Mouse (Mus musculus) G1E (cell line): ENCODE data around the gene Olfml1. TPM values are rescaled to one million over a fixed set of nuclear protein-coding genes. Genes with fewer than 3 reads are reported as not detected.

Experiments used
- ATAC-seq: 2 replicates; pipeline ENCODE4 v1.8.0; 2016; ENCODE audit warnings: mild to moderate bottlenecking; ENCODE audit not compliant: insufficient number of reproducible peaks, poor library complexity, low FRiP score, severe bottlenecking; ENCODE audit errors: extremely low read depth
- DNase-seq: peaks from one replicate; pipeline ENCODE4 v3.0.0; 2012; ENCODE audit warnings: low spot score
- H3K27me3 ChIP-seq: 2 replicates; pipeline ENCODE4 v1.6.1; 2012; ENCODE audit warnings: mild to moderate bottlenecking, low read length, inconsistent platforms; ENCODE audit not compliant: insufficient read depth
- H3K36me3 ChIP-seq: replicated peaks from 2 replicates; pipeline ENCODE3; 2012; ENCODE audit warnings: mild to moderate bottlenecking, inconsistent platforms
- H3K4me1 ChIP-seq: 2 replicates; pipeline ENCODE4 v1.6.1; 2012; ENCODE audit warnings: low read depth, low read length, inconsistent platforms, mixed read lengths; ENCODE audit not compliant: insufficient read depth
- H3K4me3 ChIP-seq: 2 replicates; pipeline ENCODE4 v1.5.1; 2012; ENCODE audit warnings: low read depth, mild to moderate bottlenecking, inconsistent platforms, low read length, moderate library complexity, mixed read lengths
- H3K9me3 ChIP-seq: replicated peaks from 2 replicates; pipeline ENCODE4 v1.6.1; 2012; ENCODE audit warnings: inconsistent platforms
- CTCF ChIP-seq: IDR thresholded peaks from 2 replicates; pipeline ENCODE4 v1.5.1; 2012; ENCODE audit warnings: low read depth, low read length, inconsistent platforms, mixed read lengths
- GATA1 ChIP-seq: IDR thresholded peaks from 2 replicates; pipeline ENCODE4 v1.6.1; 2012; ENCODE audit warnings: borderline replicate concordance, low read length, inconsistent platforms, mixed read lengths
- GATA2 ChIP-seq: IDR thresholded peaks from 2 replicates; pipeline ENCODE4 v1.6.1; 2012; ENCODE audit warnings: low read depth, low read length, inconsistent platforms, borderline replicate concordance
- POLR2AphosphoS5 ChIP-seq: IDR thresholded peaks from 2 replicates; pipeline ENCODE4 v1.6.1; 2012; ENCODE audit warnings: low read depth, low read length, inconsistent platforms; ENCODE audit not compliant: insufficient replicate concordance
- TAL1 ChIP-seq: conservative IDR thresholded peaks from 2 replicates; pipeline ENCODE4 v1.6.1; 2012; ENCODE audit warnings: low read depth, low read length, inconsistent platforms, mixed read lengths
- polyA plus RNA-seq: library from polyadenylated mRNA; stranded (reverse); fragments of >175 nt; gene quantifications from 2 replicates; pipeline ENCODE4 v1.2.3, GENCODE M21; 2012
- total RNA-seq, 2 experiments: library from RNA; stranded (forward) in 1 of 2; stranded (reverse) in 1 of 2; fragments of 200-1000 nt in 1 of 2; fragments of >200 nt in 1 of 2; fragmentation: Nextera tagmentation in 1 of 2; gene quantifications; 2 replicates each; pipeline ENCODE4 v1.2.3; 2014 to 2017

Olfml1 gene
- total and polyA plus RNA-seq, 3 experiments: not detected

DNA sequence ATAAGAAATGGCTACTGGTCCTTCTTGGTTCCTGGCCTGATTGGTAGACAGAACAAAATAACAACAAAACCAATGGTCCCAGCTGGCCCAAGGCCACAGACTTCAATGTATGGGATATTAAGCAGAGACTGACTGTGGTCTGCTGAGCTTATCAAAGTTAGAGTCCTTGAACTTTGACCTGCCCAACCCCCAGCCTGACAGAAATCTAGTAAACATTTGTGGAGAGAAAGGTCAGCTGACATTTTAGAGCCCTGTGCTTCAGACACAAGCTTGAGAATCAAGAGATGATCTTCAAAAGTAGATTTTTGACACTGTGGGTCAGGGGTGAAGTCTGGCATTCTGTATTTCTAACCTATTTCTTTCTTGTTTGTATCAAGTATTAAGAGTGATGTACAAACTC is 29.5 kb downstream of the Olfml1 start:
- TF ChIP-seq POLR2AphosphoS5: no peak
- no peak for TF ChIP-seq TAL1
- no peak for TF ChIP-seq CTCF
- TF ChIP-seq GATA2: no peak
- no peak for TF ChIP-seq GATA1
- H3K9me3 ChIP-seq: peaks cover 41% of the 10 kb centered on the region
- H3K4me1 ChIP-seq: no peaks in the 10 kb centered on the region
- no peak for DNase-seq
- no peaks in the 10 kb centered on the region for H3K36me3 ChIP-seq
- no peaks in the 10 kb centered on the region for H3K27me3 ChIP-seq
- ATAC-seq: no peak
- H3K4me3 ChIP-seq: no peak overlapping the region

GRCm38 (mm10) chr7:107597956-107598355 is 30.7 kb downstream of the Olfml1 start:
- Histone ChIP-seq H3K4me3 (no peak overlapping the region), H3K36me3 (no peaks in the 10 kb centered on the region), H3K4me1 (no peaks in the 10 kb centered on the region), H3K9me3 (peaks cover 41% of the 10 kb centered on the region), H3K27me3 (no peaks in the 10 kb centered on the region)
- TF ChIP-seq TAL1: no peak
- no peak for TF ChIP-seq POLR2AphosphoS5
- TF ChIP-seq CTCF: no peak
- TF ChIP-seq GATA2: no peak
- no peak for TF ChIP-seq GATA1
- no peak for ATAC-seq
- DNase-seq: no peak

GRCm38 (mm10) chr7:107600651-107601050 is 33.4 kb downstream of the Olfml1 start:
- DNase-seq (no peak), ATAC-seq (no peak)
- Histone ChIP-seq H3K36me3 (no peaks in the 10 kb centered on the region), H3K9me3 (peaks cover 42% of the 10 kb centered on the region), H3K4me1 (no peaks in the 10 kb centered on the region), H3K27me3 (no peaks in the 10 kb centered on the region), H3K4me3 (no peak overlapping the region)
- TF ChIP-seq TAL1 (no peak), CTCF (no peak), GATA2 (no peak)

GRCm38 (mm10) chr7:107602505-107602904 is 35.3 kb downstream of the Olfml1 start:
- Histone ChIP-seq H3K27me3 (no peaks in the 10 kb centered on the region), H3K36me3 (no peaks in the 10 kb centered on the region), H3K4me3 (no peak overlapping the region), H3K9me3 (peaks cover 51% of the 10 kb centered on the region), H3K4me1 (no peaks in the 10 kb centered on the region)
- DNase-seq: no peak
- TF ChIP-seq TAL1 (no peak), POLR2AphosphoS5 (no peak), GATA1 (no peak), CTCF (no peak), GATA2 (no peak)
- no peak for ATAC-seq

DNA sequence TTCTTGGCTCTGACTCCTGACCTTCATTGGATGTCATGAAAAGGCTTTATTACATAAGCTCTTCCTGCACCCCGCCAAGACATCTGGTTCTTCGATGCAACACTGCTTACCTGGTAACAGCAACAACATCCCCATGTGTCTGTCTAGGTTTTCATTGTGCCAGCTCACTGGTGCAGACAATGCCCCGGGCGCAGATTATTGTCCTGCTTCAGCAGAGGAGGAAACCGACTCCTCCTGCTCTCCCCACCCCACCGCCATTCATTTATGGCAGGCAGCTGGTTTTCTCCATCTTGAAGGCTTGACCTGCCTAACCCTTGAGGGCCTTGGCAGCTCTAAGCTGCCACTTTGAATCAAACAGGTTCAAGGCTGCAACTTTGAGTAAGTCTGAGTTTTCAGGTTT is 35.7 kb downstream of the Olfml1 start:
- H3K4me1 ChIP-seq: no peaks in the 10 kb centered on the region
- DNase-seq (no peak), ATAC-seq (no peak)
- H3K9me3 ChIP-seq: peaks cover 54% of the 10 kb centered on the region
- H3K4me3 ChIP-seq: no peak overlapping the region
- no peaks in the 10 kb centered on the region for H3K27me3 ChIP-seq
- H3K36me3 ChIP-seq: no peaks in the 10 kb centered on the region
- TF ChIP-seq POLR2AphosphoS5 (no peak), TAL1 (no peak), GATA1 (no peak), CTCF (no peak), GATA2 (no peak)

DNA sequence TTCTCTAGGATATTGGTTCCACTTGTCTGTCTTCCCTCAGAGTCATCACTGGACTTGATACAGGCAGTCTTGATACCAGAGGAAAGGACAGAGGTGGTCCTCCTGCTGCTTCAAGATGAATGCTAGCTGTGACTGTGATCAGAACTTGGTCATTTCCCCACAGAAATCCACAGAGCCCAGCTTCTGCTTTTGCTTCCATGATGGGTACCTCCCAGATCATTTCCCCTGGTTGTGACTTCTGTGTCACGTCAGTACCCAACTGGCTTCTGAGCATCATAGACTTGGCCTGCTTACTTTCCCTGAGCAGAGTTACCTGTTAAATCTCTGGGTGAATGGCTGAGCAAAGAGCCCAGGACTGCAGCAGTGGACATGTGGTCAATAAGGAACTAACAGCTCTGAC is 40.5 kb downstream of the Olfml1 start:
- no peaks in the 10 kb centered on the region for H3K27me3 ChIP-seq
- H3K9me3 ChIP-seq: peaks cover 51% of the 10 kb centered on the region
- H3K36me3 ChIP-seq: no peaks in the 10 kb centered on the region
- TF ChIP-seq TAL1 (no peak), GATA2 (no peak), POLR2AphosphoS5 (no peak), GATA1 (no peak), CTCF (no peak)
- H3K4me3 ChIP-seq: no peak overlapping the region
- ATAC-seq (no peak), DNase-seq (no peak)
- H3K4me1 ChIP-seq: no peaks in the 10 kb centered on the region

- no peak for DNase-seq
- H3K27me3 ChIP-seq: no peaks in the 10 kb centered on the region
- ATAC-seq: no peak
Measured at GRCm38 (mm10) chr7:107609622-107610255, 42.5 kb downstream of the Olfml1 start.

More at GRCm38 (mm10) chr7:107609622-107610255, 42.5 kb downstream of the Olfml1 start:
- Histone ChIP-seq H3K9me3 (peaks cover 45% of the 10 kb centered on the region), H3K4me1 (no peaks in the 10 kb centered on the region), H3K36me3 (no peaks in the 10 kb centered on the region), H3K4me3 (no peak overlapping the region)
- no peak for TF ChIP-seq TAL1
- TF ChIP-seq GATA1: no peak
- no peak for TF ChIP-seq GATA2
